7 mouse cellular contexts compared by ENCODE assay signal in the genomic region with DNA sequence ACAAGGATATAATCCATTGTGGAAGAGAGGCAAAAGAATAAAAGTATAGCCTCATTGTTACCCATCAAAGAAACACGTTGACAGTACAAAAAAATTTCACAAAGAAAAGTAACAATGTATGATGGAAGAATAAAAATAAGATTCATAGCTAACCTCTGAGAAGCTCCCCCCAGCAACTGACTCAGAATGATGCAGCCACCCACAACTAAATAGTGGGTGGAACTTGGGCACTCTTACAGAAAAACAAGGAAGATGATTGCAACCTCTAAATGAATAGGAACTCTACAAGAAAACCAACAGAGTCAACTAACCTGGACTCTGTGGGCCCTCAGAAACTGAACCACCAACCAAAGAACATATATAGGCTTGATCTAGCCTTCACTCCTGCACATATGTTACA.
"Had no signal": no experiment of that assay in that cellular context is flagged by ENCODE, and none has a peak within 500 bp of the region (broad histone marks: within the 10 kb centered on the region; RNA-seq: fewer than 3 reads in every experiment).

No protein-coding gene starts in this region.

- DNase-seq: kidney, adult 11 months; kidney, adult 9 months; kidney, postnatal 36 days; layer of hippocampus, adult 9-11 months; layer of hippocampus, postnatal 36 days; lung, postnatal 14 days; thymus, postnatal 4 days had no signal
